Mouse (Mus musculus) hindbrain, embryonic 16.5 days (tissue): ENCODE data around the gene Enox1. TPM values are rescaled to one million over a fixed set of nuclear protein-coding genes. Genes with fewer than 3 reads are reported as not detected.

Experiments used
- ATAC-seq: fragments of 200-750 bp; cut with Nextera tagmentation; 2 replicates; pipeline ENCODE4 v1.8.0; 2017; ENCODE audit warnings: moderate TSS enrichment, moderate library complexity
- H3K27ac ChIP-seq: fragments of 300-500 bp; sonication (generic); 2 replicates; pipeline ENCODE4 v1.5.1; 2014; ENCODE audit warnings: low read depth, mild to moderate bottlenecking, control low read depth, low read length, moderate library complexity
- H3K27me3 ChIP-seq: fragments of 300-500 bp; sonication (generic); replicated peaks from 2 replicates; pipeline ENCODE4 v1.6.1; 2014; ENCODE audit warnings: low read length; ENCODE audit not compliant: control insufficient read depth, insufficient read depth
- H3K36me3 ChIP-seq: fragments of 300-500 bp; sonication (generic); 2 replicates; pipeline ENCODE4 v1.6.1; 2014; ENCODE audit warnings: mild to moderate bottlenecking, low read length, moderate library complexity, mixed read lengths; ENCODE audit not compliant: control insufficient read depth, insufficient read depth
- H3K4me1 ChIP-seq: fragments of 300-500 bp; sonication (generic); 2 replicates; pipeline ENCODE4 v1.6.1; 2014; ENCODE audit warnings: low read depth, low read length; ENCODE audit not compliant: control insufficient read depth, insufficient read depth
- H3K4me2 ChIP-seq: fragments of 300-500 bp; sonication (generic); 2 replicates; pipeline ENCODE4 v1.6.1; 2014; ENCODE audit warnings: mild to moderate bottlenecking, low read length, control low read depth, moderate library complexity
- H3K4me3 ChIP-seq: fragments of 300-500 bp; sonication (generic); 2 replicates; pipeline ENCODE4 v1.5.1; 2014; ENCODE audit warnings: mild to moderate bottlenecking, low read length, control low read depth, moderate library complexity
- H3K9ac ChIP-seq: fragments of 300-500 bp; sonication (generic); 2 replicates; pipeline ENCODE4 v1.6.1; 2014; ENCODE audit warnings: low read depth, mild to moderate bottlenecking, control low read depth, low read length, moderate library complexity
- H3K9me3 ChIP-seq: fragments of 300-500 bp; sonication (generic); 2 replicates; pipeline ENCODE4 v1.6.1; 2014; ENCODE audit warnings: mild to moderate bottlenecking, low read length, moderate library complexity; ENCODE audit not compliant: control insufficient read depth
- WGBS: fragments of 180-500 bp; shearing (Covaris S2); extraction: QIAGEN DNeasy Blood & Tissue Kit; methylation state at CpG from one replicate; pipeline ENCODE4 v1.1.7; 2014; 5-methylcytosine and 5-hydroxymethylcytosine counted together
- polyA plus RNA-seq: library from polyadenylated mRNA; unstranded; fragments of >200 nt; fragmentation: Nextera tagmentation; extraction: Ambion mirVana; gene quantifications from 2 replicates; pipeline ENCODE4 v1.2.1, GENCODE M21; 2015

The Enox1 gene
- polyA plus RNA-seq, 1 experiment from 2014 or later, result 35.7 TPM

- H3K9ac ChIP-seq, result no peak overlapping the region
- peak; percentile 68 for ATAC-seq
- no peaks in the 10 kb centered on the region for H3K27me3 ChIP-seq
- 49% methylated on average over 2 of the region's 2 CpGs for WGBS
- no peak overlapping the region for H3K4me2 ChIP-seq
- H3K36me3 ChIP-seq, result no peaks in the 10 kb centered on the region
- H3K4me3 ChIP-seq, result no peak overlapping the region
- H3K9me3 ChIP-seq, result no peaks in the 10 kb centered on the region
- peaks cover 6% of the 10 kb centered on the region; the same call in 1 of the 2 replicates for H3K4me1 ChIP-seq
- peak overlapping the region; percentile 40; the same call in 1 of the 2 replicates for H3K27ac ChIP-seq
Observed at GRCm38 (mm10) chr14:77256943-77257342, 100.4 kb downstream of the Enox1 start.

GRCm38 (mm10) chr14:77257461-77257860 is 100.9 kb downstream of the Enox1 start:
- WGBS, result 90% methylated on average over 1 of the region's 1 CpGs
- ATAC-seq, result no peak
- Histone ChIP-seq H3K4me3 (no peak overlapping the region), H3K9ac (no peak overlapping the region), H3K4me2 (no peak overlapping the region), H3K4me1 (peaks cover 6% of the 10 kb centered on the region; the same call in 1 of the 2 replicates), H3K27me3 (no peaks in the 10 kb centered on the region), H3K36me3 (no peaks in the 10 kb centered on the region), H3K27ac (no peak overlapping the region), H3K9me3 (no peaks in the 10 kb centered on the region)

- H3K9me3 ChIP-seq, result no peaks in the 10 kb centered on the region
- no peak overlapping the region for H3K9ac ChIP-seq
- H3K36me3 ChIP-seq, result no peaks in the 10 kb centered on the region
- no peaks in the 10 kb centered on the region for H3K27me3 ChIP-seq
- H3K4me2 ChIP-seq, result no peak overlapping the region
- H3K4me1 ChIP-seq, result peaks cover 6% of the 10 kb centered on the region; the same call in 1 of the 2 replicates
- no peak overlapping the region for H3K27ac ChIP-seq
- H3K4me3 ChIP-seq, result no peak overlapping the region
- WGBS, result 43% methylated on average over 4 of the region's 4 CpGs
- ATAC-seq, result no peak
Observed at GRCm38 (mm10) chr14:77258186-77258585, 101.6 kb downstream of the Enox1 start.

GRCm38 (mm10) chr14:77259686-77260085 is 103.1 kb downstream of the Enox1 start:
- Histone ChIP-seq H3K9ac (no peak overlapping the region), H3K27me3 (no peaks in the 10 kb centered on the region), H3K9me3 (no peaks in the 10 kb centered on the region), H3K4me3 (no peak overlapping the region), H3K27ac (no peak overlapping the region), H3K4me2 (no peak overlapping the region), H3K4me1 (peaks cover 6% of the 10 kb centered on the region; the same call in 1 of the 2 replicates), H3K36me3 (no peaks in the 10 kb centered on the region)
- WGBS, result 83% methylated on average over 5 of the region's 5 CpGs
- ATAC-seq, result no peak

GRCm38 (mm10) chr14:77260107-77260506 is 103.5 kb downstream of the Enox1 start:
- H3K27ac ChIP-seq, result no peak overlapping the region
- H3K4me2 ChIP-seq, result no peak overlapping the region
- ATAC-seq, result no peak
- H3K4me3 ChIP-seq, result no peak overlapping the region
- no peaks in the 10 kb centered on the region for H3K9me3 ChIP-seq
- no peaks in the 10 kb centered on the region for H3K36me3 ChIP-seq
- 68% methylated on average over 4 of the region's 4 CpGs for WGBS
- no peak overlapping the region for H3K9ac ChIP-seq
- H3K4me1 ChIP-seq, result peaks cover 4% of the 10 kb centered on the region; the same call in 1 of the 2 replicates
- H3K27me3 ChIP-seq, result no peaks in the 10 kb centered on the region

- Histone ChIP-seq H3K9ac (no peak overlapping the region), H3K4me2 (no peak overlapping the region), H3K27ac (no peak overlapping the region), H3K27me3 (no peaks in the 10 kb centered on the region), H3K4me1 (peaks cover 5% of the 10 kb centered on the region; the same call in 1 of the 2 replicates), H3K9me3 (no peaks in the 10 kb centered on the region), H3K36me3 (no peaks in the 10 kb centered on the region), H3K4me3 (no peak overlapping the region)
- ATAC-seq, result no peak
- 61% methylated on average over 17 of the region's 17 CpGs for WGBS
Observed at GRCm38 (mm10) chr14:77266805-77267771, 110.5 kb downstream of the Enox1 start.

GRCm38 (mm10) chr14:77272248-77272930 is 115.8 kb downstream of the Enox1 start:
- ATAC-seq, result 0 out of 2 replicates have a peak, but pooled peaks have one; percentile 32
- Histone ChIP-seq H3K36me3 (no peaks in the 10 kb centered on the region), H3K27ac (no peak overlapping the region), H3K4me1 (peaks cover 9% of the 10 kb centered on the region), H3K27me3 (no peaks in the 10 kb centered on the region), H3K4me2 (0 out of 2 replicates have a peak overlapping the region, but pooled peaks have one; percentile 16), H3K9ac (no peak overlapping the region), H3K9me3 (no peaks in the 10 kb centered on the region), H3K4me3 (no peak overlapping the region)
- 48% methylated on average over 12 of the region's 12 CpGs for WGBS

- Histone ChIP-seq H3K27me3 (no peaks in the 10 kb centered on the region), H3K4me2 (0 out of 2 replicates have a peak overlapping the region, but pooled peaks have one; percentile 16)
Observed at GRCm38 (mm10) chr14:77272931-77273446, 116.4 kb downstream of the Enox1 start.

More at GRCm38 (mm10) chr14:77272931-77273446, 116.4 kb downstream of the Enox1 start:
- Histone ChIP-seq H3K4me1 (peaks cover 9% of the 10 kb centered on the region), H3K4me3 (no peak overlapping the region), H3K36me3 (no peaks in the 10 kb centered on the region), H3K9me3 (no peaks in the 10 kb centered on the region), H3K27ac (peak overlapping the region; percentile 44; the same call in 1 of the 2 replicates), H3K9ac (no peak overlapping the region)
- WGBS, result 34% methylated on average over 13 of the region's 13 CpGs
- ATAC-seq, result 0 out of 2 replicates have a peak, but pooled peaks have one; percentile 20
